Mouse (Mus musculus) erythroblast, embryonic 14.5 days (primary cell): ENCODE results near the gene Ube2f.

Source experiments
- GATA1 ChIP-seq: IDR thresholded peaks from 2 replicates; pipeline ENCODE4 v1.6.1; 2012; ENCODE audit warnings: low read length, inconsistent platforms, mixed read lengths
- TAL1 ChIP-seq: IDR thresholded peaks from 3 replicates; pipeline ENCODE4 v1.6.1; 2012; ENCODE audit warnings: low read length, inconsistent platforms, mixed read lengths

DNA sequence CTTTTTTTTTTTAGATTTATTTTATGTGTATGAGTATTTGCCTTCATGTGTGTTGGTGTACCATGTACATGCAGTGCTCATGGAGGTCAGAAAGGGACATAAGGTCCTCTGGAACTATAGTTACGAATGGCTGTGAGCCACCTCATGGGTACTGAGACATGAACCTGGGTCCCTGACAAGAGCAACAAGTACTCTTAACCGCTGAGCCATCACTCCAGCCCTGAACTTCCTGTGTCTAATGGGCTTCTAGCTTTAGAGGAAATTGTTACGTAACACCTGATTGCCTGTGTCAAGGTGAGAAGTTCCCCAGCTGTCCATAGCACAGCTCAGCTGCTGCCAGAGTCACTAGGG is 29.8 kb upstream of the Ube2f start:
- TF ChIP-seq GATA1 (no peak), TAL1 (no peak)
